Mouse (Mus musculus): Measurements from ENCODE around the gene Olfr287.

Olfr287 gene

DNA sequence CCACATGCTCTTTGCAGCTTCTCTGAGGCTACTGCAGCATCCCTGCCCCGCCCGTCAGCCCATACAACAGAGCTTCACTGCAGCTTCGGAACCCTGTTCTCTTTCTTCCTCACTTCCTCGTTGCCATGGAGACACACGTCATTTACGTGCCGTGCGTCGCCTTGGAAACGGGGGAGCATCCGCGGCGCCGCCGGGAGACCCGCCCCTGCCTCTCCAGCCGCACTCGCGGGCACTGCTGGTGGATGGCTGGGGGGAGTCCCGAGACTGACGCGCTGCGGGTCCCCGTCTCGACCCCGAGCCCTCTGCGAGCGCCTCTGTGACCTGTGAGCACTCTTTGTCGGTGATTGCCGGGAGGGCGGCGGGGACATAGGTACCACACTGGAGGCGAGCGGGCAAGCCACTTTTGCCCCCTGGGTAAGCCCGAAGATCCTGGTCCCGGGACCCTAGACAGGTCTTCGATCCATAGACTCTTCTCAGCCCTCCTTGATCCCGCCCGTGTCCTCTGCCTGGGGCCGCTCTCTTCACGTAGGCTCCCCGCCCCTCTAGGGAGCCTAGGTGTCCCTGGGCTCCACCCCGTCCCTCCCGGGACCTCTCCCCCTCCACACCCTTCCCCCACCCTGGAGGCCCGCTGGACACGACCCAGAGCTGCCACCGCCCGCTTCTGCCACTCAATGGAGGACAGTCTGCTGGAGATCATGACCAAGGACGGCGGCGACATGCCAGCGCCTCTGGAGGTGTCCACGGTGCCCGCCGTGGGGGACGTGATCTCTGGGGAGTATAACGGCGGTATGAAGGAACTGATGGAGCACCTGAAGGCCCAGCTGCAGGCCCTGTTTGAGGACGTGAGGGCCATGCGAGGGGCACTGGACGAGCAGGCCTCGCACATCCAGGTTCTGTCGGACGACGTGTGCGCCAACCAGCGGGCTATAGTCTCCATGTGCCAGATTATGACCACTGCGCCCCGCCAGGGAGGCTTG, 52.9 kb downstream of the Olfr287 start:
- DNase-seq (ENCODE audit: low spot score in 2 of 2) = peak; percentile 87 to 93

GRCm38 (mm10) chr15:98166963-98167644, 53.8 kb downstream of the Olfr287 start, which contains the start of gene Ccdc184:
Gene Ccdc184, plus strand, starts transcription at chr15:98167158.
- peak in 1 of 2 experiments; percentile 45 for DNase-seq (ENCODE audit: low spot score in 2 of 2)

- no peak for DNase-seq (ENCODE audit: low spot score in 2 of 2)
Observed at GRCm38 (mm10) chr15:98165525-98165924, 55.3 kb downstream of the Olfr287 start, which contains the start of gene Asb8. Gene Asb8, minus strand, starts transcription at chr15:98165625.

GRCm38 (mm10) chr15:98162561-98162960, 58.3 kb downstream of the Olfr287 start:
- DNase-seq (ENCODE audit: low spot score in 2 of 2) = no peak

DNA sequence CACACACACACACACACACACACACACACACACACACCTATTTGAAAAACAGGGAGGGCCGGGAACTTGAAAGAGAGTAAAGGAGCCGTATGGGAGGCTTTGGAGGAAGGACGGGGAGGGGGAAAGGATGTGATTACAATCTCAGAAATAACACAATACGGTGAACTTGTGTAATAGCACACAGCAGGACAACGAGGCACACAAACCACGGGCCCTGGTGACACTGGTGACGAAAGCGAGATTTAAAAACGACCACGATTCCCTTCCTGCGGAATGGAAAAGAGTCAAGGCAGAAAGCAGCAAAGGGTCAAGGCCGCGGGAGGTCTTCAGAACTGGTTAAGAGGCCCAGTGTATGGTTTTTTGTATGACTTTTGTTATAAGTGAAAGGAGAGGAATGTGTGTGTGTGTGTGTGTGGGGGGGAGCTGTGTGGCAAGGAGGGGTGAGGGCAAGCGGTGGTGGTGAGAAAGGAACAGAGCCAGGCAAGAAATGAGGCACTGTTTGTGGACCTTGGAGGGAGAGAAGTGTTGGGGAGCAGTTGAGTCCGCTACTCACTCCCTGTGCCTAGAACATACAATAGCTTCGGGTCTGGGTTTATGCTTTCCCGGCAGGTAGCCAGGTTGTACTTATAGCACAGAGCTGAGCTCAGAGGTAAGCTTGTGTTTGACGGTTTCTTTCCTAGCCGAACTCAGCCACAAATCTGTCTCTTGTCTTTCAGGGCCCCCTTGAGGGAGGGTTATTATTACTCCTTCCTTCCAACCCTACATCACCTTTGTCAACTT, 59.6 kb downstream of the Olfr287 start:
- no peak for DNase-seq (ENCODE audit: low spot score in 2 of 2)

- no peak for DNase-seq (ENCODE audit: low spot score in 2 of 2)
Observed at GRCm38 (mm10) chr15:98157253-98157652, 63.6 kb downstream of the Olfr287 start.

Measured in left cerebral cortex, adult 9 months (tissue).